Mouse (Mus musculus) T-helper 2 cell (primary cell): ENCODE measurements around the gene Tmem243.
"Not testable (repeated sequence)": the region's sequence is repeated elsewhere in the genome, so short reads cannot be mapped to it uniquely, and the experiment has no call there.

Experiments used
- in situ Hi-C: fragments of 300-600 bp; cut with MboI, MseI; formaldehyde crosslinking; loops from one replicate; pipeline ENCODE4 v1.15.1; 2025; ENCODE audit warnings: high pct_unique_total_duplicates

Tmem243 gene

GRCm38 (mm10) chr5:9106806-9107205 lies 6.3 kb downstream of the Tmem243 start:
- in situ Hi-C loops: no loop called here

DNA sequence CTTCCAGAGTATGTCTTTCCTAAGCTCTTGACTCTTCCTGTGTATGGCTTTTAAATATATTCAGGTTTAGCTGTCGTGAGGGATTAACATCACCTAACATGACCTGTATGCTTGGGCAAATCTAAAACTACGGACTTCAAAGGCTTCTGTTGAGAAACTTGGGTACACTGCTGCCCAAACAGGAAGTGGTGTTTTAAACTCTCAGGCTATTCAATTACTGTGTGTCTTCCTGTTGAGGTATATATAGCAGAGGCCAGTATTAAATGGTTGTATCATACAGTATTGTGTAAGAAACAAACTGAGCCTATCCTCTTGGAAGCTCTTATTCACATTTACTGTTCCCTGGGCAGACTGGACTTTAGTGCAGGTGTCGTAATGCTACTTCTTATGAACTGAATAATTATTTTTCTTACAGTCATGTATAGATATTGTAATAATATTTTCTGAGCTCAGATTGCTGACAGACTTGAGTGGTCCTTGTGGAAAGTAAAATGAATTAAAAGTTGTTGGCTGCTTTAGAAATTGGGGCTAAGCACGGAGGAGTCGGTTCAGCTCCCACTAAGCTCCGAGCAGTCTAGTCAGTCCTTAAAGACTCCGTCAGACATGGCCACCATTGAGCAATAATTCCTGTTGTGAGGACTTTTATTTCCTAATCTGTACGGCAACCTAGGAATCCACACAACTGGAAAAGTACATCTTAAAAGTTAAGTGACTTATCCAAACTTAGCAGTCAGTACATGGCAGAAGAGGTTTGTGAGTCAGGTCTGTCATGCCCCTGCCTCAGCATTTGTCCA lies 7.0 kb downstream of the Tmem243 start:
- in situ Hi-C loops: no loop called here

DNA sequence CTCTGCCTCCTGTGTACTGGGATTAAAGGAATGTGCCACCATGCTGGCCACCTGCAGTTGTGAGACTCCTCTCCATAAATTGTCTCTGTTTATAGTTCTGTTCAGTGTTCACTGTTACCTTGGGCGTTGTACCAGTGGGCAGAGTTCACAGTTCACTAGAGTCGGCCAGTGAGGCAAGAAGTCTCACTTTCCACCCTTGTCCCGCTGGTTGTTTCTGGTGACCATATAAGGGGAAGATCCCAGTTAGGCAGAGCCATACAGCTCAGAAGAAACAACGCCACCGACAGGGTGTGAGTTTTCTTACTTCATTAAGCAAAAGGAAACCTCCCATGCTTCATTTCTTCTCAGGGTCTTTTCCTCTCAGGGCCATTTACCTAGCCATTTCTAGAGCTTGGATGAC lies 8.0 kb downstream of the Tmem243 start:
- in situ Hi-C loops: no loop called here

GRCm38 (mm10) chr5:9109582-9109981 lies 9.1 kb downstream of the Tmem243 start:
- in situ Hi-C loops: no loop called here

DNA sequence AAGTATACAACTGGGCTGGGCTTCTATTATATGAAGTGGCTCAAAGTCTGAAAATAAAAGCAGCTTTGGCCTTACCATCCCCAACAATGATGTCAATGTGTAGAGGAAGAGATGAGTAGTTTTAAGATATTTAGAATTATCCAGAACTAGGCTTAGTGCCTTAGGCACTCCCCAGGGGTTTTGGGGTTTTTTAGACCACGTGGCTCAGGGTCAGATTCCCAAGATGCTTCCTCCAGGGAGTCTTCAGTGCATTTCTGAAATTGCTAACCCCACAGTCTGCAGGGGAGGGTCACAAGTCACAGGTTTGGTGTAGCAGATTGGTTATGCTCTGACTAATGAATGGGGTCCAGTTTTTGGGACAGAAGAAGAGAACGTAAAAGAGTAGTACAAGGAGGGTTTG lies 10.8 kb downstream of the Tmem243 start:
- in situ Hi-C loops: loop anchor here (5.0 kb wide), 1 partner anchor 44 kb away; no protein-coding TSS in a partner anchor

DNA sequence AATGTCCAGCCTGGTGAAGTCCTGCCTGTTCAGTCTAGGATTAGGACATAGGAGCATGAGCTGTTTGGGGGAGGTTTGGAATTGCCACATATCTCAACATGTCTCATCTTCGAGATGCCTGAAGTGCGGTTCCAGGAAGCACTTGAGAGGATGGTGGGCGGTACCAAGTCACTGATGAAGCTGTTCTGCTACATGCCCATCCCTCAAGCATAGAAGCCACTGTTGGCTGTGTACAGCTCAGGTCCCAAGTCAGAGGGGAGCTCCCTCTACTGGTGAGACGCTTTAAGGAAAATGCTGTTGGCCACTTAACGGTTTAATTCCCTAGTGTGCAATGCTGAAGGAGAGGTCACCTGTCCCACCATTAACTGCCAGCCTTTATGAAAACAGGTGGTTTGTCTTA lies 11.3 kb downstream of the Tmem243 start:
- in situ Hi-C loops: loop anchor here (5.0 kb wide), 1 partner anchor 44 kb away; no protein-coding TSS in a partner anchor

GRCm38 (mm10) chr5:9114162-9114561 lies 13.7 kb downstream of the Tmem243 start:
- in situ Hi-C loops: loop anchor here (5.0 kb wide), 1 partner anchor 47 kb away; no protein-coding TSS in a partner anchor

DNA sequence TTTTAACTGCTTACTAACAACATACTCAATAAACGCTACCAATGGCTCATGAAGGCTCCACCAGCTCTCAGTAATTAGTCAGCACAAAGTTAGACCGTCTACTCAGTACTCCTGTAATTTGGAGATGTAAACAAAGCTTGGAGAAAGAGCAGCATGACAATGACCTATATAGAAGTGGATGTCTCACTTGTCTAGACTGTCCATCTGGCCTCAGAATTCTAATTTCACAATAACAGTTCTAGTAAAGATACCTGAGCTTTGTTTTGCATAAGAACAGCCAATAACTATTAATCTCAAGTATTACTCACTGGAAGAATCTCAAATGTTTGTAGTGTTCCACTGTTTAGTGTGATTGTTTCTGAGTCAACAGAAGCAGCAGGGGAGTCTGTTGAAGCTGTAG lies 23.7 kb downstream of the Tmem243 start:
- in situ Hi-C loops: no loop called here

DNA sequence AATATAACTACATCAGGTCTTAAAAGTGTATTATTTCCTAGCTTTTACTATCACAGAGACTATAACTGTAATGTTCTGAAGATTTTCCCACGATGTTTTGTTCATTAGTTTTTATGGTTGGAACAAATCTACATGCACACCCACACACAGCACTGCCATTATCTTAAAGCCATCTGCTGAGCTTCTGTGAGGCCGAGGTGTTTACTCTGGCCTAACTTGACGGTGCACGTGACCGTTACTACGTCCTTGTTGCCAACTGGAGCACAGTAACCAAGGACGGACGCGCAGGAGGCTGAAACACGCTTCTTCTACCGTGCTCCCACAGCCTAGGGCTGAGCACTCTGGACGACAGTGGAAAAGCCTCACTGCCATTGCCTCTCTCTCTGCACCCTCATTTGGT lies 28.1 kb downstream of the Tmem243 start:
- in situ Hi-C loops: loop anchor here (25.0 kb wide), 1 partner anchor 716 kb away; the partner anchor contains the start of genes Dbf4 and Slc25a40

GRCm38 (mm10) chr5:9131786-9132185 lies 31.3 kb downstream of the Tmem243 start:
- in situ Hi-C loops: loop anchor here (25.0 kb wide), 1 partner anchor 719 kb away; the partner anchor contains the start of genes Dbf4 and Slc25a40

- in situ Hi-C loops: loop anchor here (25.0 kb wide), 1 partner anchor 723 kb away; the partner anchor contains the start of genes Dbf4 and Slc25a40
Observed at GRCm38 (mm10) chr5:9135588-9135987, 35.1 kb downstream of the Tmem243 start.

DNA sequence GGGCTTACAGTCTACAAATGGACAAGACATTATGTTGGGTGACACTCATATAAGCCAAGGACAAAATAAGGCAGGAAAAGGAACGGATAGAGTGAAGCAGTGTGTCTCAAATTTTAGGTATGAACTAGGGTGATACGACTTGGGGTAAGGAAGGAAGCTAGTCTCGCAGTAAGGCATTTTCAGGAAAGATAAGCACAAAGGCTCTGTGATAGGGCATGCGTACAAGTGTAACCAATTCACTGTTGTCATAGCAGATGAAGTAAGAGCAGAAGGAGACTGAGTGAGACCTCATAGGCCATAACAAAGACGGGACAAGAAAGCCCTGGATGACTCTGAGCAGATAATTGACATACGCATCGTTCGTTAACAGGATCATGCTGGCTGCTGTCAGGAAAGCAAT lies 40.3 kb downstream of the Tmem243 start:
- in situ Hi-C loops: loop anchor here (25.0 kb wide), 1 partner anchor 728 kb away; the partner anchor contains the start of genes Dbf4 and Slc25a40

DNA sequence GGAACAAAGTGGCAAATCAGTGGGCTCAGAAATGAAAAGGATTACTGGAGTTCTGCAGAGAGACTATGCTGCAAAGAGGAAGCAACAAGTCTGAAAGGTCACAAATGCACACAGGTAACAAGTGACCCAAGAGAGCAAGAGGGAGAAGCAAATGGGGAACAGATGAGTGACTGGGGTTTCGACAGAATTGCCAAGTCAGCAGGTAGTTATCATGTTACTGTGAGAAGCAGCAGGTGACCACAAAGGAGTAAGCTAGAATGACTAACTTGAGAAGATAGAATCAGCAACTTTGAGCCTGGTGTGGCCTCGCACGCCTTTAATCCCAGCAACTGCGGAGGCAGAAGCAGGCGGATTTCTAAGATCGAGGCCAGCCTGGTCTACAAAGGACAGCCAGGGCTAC lies 41.9 kb downstream of the Tmem243 start:
- in situ Hi-C loops: loop anchor here (25.0 kb wide), 1 partner anchor 730 kb away; the partner anchor contains the start of genes Dbf4 and Slc25a40

DNA sequence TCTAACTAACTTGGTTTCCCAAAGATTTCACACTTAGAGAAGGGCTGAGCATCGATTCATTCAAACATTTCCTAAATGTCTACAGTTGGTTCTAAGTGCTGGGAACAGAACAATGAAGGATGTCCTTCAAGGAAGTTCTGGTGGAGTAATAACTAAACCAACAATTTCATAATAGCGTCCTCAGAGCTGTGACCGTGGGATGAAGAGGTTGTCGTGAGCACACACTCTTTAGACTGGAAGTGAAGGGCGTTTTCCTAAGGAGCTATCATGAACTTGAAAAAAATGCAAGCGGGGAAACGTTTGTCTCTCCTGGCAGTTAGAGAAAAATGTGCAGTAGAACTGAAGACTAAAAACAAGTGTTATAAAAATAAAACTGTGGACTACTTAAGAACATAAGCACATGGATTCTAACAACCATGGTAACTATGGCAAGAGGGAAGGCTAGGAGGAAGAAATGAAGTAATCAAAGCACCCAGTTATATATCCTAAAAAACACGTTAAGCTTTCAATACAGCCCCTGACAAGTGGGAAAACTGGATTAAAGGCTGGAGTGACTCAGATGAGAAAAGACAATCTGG lies 48.9 kb downstream of the Tmem243 start:
- in situ Hi-C loops: loop anchor here (25.0 kb wide), 1 partner anchor 737 kb away; the partner anchor contains the start of genes Dbf4 and Slc25a40

GRCm38 (mm10) chr5:9156746-9157145 lies 56.3 kb downstream of the Tmem243 start:
- in situ Hi-C loops: no loop called here

DNA sequence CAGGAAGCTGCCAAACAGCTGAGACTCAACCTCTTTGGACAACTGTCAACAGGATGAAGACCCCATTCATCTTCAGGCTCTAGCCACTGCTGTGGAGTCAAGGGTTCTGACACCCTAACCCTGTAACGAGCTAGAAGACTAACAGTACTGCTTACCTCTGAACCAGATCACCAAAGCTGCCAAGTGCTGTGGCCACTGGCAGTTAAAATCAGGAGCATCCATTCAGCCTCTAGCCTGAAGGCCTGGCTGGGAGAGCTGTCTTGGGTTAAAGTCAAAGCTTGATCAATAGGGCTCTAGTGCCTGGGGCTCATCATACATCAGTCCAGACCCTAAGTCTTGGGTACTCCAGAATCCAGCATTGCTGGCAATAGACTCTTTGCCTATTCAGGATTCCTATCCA lies 56.9 kb downstream of the Tmem243 start:
- in situ Hi-C loops: no loop called here

DNA sequence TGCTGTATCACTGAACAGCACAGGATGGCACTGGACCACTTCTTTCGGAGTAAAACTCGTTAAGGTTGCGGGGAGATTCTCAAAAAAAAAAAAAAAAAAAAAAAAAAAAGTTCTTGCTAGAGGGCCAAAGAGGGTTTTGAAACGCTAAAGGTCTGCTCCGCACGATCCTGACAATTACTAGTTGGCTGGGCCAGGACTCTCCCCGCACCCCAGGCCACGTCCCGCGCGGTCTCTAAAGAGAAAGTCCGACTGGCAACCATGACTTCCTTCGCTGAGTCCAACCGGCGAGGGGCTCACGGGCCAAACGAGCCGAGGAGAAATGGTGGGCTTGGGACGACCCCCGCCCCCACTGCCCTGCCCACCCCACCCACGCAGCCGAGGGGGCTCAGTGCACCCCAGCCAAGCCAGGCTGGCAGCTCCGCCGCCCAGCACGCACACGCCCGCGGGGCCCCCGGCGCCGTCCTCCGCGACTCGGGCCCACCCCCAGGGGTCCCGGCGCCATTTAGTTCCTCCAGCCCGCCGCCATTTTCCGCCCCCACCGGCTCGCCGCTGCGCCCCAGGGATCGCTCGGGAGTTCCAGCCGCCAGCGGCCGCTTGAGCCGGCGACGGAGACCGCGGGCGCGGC lies 60.5 kb downstream of the Tmem243 start:
- in situ Hi-C loops: no loop called here

DNA sequence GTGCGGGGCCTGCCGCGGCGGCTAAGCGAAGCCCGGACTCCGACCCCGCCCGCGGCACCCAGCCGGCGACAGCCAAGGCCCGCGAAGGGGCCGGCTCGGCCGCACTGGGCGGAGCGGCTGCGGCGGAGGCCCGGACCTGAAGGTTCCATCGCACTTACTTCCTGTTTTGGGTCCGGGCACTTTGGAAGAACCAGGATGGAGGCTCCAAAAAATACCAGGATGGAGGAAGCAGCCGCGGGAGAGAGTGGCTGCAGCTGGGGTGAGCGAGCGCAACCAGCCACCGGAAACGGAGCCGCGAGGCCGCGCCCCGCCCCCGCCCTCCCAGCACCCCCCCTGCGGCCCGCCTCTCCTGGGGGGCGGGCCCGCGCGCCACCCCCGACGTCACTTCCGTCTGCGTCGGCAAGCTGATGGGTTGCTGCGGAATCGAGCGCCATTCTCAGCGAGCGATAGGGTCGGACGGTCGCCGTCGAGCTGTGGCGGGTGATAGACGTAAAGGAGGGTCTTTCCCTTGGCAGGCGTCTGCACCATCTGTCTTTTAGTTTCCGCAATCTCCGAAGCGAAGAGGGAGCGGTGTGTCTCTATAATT lies 61.1 kb downstream of the Tmem243 start, which contains the start of gene Dmtf1:
Gene Dmtf1, minus strand, starts transcription at position 321 of the 586 bp plus-strand sequence.
- in situ Hi-C loops: no loop called here

DNA sequence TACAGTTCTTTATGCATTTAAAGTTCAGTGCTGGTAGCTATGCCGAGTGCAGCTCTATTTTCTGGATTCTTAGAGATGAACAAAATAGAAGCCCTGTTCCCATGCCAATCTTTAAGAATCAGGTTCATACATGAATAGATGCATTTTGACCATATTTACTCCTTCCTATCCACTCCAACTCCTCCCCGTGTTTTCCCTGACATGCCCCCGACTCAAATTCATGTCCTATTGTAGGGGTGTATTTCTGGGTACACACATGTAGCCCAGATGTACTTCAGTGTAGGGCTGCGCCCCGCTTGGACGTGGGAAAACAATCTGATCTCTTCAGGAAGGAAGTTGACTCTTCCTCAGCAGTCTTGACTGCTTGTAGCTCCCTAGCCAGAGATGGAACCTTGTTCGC lies 61.6 kb downstream of the Tmem243 start:
- in situ Hi-C loops: no loop called here

- in situ Hi-C loops: no loop called here
Observed at GRCm38 (mm10) chr5:9163411-9163810, 62.9 kb downstream of the Tmem243 start.

GRCm38 (mm10) chr5:9165151-9165550 lies 64.7 kb downstream of the Tmem243 start:
- in situ Hi-C loops: not testable (repeated sequence)

DNA sequence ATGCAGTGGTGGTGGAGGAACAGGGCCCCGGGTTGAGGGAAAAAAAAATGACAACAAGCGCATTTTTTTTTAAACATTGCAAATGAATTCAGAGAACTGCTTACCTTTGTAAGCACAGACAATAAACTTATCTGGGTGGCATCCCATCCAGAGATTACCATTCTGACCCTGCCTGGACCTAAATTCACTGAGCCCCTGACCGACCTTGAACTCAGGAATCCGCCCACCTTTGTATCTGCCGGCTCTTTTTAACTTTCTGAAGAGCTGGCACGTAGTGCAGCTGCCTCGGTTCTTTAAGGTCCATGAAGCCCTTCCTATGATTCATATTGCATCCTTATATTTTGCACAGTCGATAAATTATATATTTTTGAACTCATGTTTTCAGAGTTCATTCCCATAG lies 65.9 kb downstream of the Tmem243 start:
- in situ Hi-C loops: no loop called here
